Mouse (Mus musculus): Measurements from ENCODE around the gene Tcam1.
A peak's percentile ranks its signal among the peaks of the same experiment; 100 is the strongest.
"Not testable (repeated sequence)": the region's sequence is repeated elsewhere in the genome, so short reads cannot be mapped to it uniquely, and the experiment has no call there.

The Tcam1 gene

GRCm38 (mm10) chr11:106276454-106276853, at the start of gene Tcam1:
Gene Tcam1 (plus strand): TSS chr11:106276672.
- DNase-seq (ENCODE audit: low read depth, low spot score): peak; percentile 95

DNA sequence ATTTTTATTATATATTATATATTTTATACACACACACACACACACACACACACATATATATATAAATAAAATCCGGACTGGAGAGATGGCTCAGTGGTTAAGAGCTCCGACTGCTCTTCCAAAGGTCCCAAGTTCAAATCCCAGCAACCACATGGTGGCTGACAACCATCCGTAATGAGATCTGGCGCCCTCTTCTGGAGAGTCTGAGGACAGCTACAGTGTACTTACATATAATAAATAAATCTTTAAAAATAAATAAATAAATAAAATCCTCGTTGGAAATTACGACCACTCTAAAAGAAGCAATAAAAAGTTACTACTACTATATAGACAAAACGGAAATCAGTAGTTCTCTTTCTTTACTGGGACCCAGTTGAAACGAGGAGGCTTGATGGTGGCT, 42.5 kb upstream of the Tcam1 start:
- DNase-seq (ENCODE audit: low read depth, low spot score): not testable (repeated sequence)

DNA sequence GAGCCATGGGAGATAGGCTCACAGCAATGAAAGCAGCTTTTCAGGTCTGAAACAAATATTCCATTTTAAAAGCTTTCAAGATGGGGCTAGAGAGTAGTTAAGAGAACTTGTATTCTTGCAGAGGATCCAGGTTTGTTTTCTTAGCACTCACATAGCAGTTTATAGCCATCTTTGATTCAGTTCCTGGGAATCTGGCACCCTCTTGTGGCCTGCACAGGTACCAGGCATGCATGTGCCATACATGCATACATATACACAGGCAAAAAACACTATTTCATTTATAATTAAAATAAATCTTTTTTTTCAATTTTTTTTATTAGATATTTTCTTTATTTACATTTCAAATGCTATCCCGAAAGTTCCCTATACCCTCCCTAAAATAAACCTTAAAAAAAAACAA, 29.6 kb upstream of the Tcam1 start:
- peak; percentile 31 for DNase-seq (ENCODE audit: low read depth, low spot score)

- no peak for DNase-seq (ENCODE audit: low read depth, low spot score)
Measured at GRCm38 (mm10) chr11:106249326-106249725, 27.1 kb upstream of the Tcam1 start.

- DNase-seq (ENCODE audit: low read depth, low spot score): no peak
Measured at GRCm38 (mm10) chr11:106254767-106255166, 21.7 kb upstream of the Tcam1 start.

GRCm38 (mm10) chr11:106255174-106255573, 21.3 kb upstream of the Tcam1 start:
- DNase-seq (ENCODE audit: low read depth, low spot score): no peak

DNA sequence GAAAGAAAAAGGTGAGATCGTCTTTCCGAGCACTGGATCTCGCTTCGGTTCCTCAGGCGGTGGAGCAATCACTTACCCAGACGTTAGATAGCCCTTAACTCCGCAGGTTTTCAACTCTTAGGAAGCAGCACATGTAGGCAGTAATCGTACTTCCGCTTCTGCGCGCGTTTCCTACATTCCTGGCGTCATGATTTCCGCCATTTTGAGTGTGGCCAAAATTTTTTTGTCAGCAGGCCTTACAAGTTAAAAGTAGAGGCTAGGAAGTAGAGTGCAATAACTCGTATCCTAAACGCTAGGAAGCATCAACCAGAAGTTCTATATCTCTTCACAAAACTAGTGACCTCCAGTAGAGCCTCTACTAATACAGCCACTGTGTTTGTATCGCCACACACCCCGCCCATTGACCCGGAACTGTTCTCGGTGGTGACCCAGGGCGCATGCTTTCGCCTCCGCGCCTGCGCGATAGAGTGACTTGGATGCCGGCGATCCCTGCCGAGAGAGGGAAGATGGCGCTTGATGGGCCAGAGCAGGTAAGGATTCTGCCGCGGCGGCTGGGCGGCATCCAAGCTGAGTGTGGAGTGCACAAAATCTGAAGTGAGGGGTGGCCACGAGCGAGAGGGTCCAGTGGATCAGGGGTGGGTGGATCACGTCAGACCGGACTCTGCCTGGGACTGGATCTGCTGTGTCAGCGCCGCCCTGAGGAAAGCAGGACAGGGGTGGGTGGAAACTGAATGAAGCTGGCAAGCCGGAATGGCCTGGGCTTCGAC, 20.6 kb upstream of the Tcam1 start, which contains the start of the genes Ftsj3 and Psmc5:
Ftsj3 (minus strand) TSS at position 395 of the 767 bp plus-strand sequence.
Psmc5 (plus strand) TSS at position 470 of the 767 bp plus-strand sequence.
- peak; percentile 95 for DNase-seq (ENCODE audit: low read depth, low spot score)

DNA sequence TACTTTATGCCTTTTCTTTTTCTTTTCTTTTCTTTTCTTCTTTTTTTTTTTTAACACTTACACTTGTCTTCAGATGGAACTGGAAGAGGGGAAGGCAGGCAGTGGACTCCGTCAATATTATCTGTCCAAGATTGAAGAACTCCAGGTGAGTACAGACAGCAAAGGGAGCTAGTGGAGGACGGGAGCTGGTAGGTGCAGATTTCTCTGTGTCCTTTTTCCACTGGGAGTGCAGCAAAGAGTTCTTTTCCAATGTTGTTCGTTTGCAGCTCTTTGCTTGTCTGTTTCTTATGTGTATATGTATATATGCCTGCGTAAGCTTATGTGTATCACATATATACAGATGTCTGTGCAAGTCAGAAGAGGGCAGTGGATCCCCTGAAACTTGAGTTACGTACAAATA, 19.7 kb upstream of the Tcam1 start:
- no peak for DNase-seq (ENCODE audit: low read depth, low spot score)

GRCm38 (mm10) chr11:106260826-106261450, 15.5 kb upstream of the Tcam1 start:
- no peak for DNase-seq (ENCODE audit: low read depth, low spot score)

GRCm38 (mm10) chr11:106263963-106264362, 12.5 kb upstream of the Tcam1 start:
- DNase-seq (ENCODE audit: low read depth, low spot score): no peak

- DNase-seq (ENCODE audit: low read depth, low spot score): no peak
Measured at GRCm38 (mm10) chr11:106264988-106265387, 11.5 kb upstream of the Tcam1 start.

DNA sequence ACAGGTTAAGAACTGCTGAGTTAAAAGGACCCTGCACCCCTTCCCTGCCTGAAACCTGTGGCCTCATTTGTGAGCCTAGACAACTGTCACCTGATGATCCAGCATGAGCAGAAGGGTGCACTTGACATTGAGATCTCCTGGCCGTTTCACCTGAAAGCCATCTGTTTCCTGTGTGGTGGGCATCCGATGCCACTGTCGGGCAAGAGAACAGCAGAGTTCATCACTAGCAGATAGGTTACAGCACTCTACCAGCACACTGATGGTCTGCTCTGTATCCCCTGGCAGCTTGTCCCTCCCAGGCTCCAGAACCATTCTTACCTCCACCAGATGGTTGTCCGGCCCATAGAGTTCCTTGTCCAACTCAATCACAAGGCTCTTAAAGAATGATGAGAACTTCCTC, 10.9 kb upstream of the Tcam1 start:
- DNase-seq (ENCODE audit: low read depth, low spot score): no peak

GRCm38 (mm10) chr11:106266431-106266830, 10.0 kb upstream of the Tcam1 start:
- DNase-seq (ENCODE audit: low read depth, low spot score): no peak

DNA sequence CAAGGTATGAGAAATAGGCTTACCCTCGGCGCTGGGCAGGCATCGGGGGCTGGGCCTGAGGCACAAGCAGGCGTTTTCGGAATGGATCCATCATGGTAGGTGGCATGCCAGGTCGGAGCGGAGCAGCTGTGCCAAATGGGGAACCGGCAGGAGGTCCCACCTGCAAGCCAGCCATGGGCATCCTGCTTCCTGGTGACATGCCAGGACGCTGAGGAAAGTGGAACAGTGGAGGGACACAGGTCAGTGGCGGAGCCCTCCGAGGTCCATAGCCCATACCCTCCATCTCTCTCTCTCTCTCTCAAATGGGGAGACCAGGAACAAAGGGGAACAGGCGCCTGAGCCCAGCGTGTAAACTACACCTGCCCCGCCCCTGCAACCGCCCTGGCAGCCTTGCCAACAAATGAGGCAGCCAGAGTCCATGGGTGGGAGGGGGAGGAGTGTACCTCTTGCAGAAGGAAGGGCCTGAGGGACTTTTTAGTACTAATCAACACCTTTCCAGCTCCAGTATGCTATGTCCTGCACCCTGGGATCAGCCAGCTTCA, 9.1 kb upstream of the Tcam1 start:
- DNase-seq (ENCODE audit: low read depth, low spot score): no peak

- DNase-seq (ENCODE audit: low read depth, low spot score): no peak
Measured at GRCm38 (mm10) chr11:106267871-106268270, 8.6 kb upstream of the Tcam1 start.

DNA sequence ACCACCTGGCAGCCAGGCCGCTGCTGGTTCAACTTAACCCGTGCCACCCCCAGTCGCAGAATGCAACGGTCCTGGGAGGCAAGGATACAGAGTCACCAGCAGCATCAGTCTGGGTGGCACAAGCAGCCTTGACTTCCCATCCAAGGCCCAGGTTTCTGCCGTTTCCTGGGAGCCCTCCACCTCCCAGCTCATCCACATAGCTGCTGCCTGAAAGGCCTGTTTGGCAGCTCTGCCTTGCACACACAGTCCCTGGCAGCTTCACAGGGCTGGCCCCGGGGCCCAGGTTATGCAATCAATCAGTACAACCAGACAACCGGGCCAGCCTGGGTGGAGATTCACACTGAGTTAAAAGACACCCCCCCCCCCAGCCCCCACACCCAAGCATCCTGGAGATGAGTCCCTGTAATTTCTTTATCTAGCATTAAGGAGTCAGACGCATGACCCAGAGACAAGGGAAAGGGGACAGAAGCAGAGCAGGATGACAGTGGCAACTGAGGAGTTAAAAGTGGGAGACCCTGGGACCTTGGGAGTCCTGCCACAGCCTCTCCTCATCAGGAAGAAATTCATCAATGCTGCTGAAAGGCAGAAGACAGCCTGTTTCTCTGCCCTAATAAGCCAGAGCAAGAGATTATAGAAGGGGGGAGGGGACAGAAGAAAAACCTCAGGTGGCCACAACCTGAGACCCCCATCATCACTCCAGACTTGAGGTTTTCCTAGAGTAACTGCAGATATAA, 8.0 kb upstream of the Tcam1 start:
- DNase-seq (ENCODE audit: low read depth, low spot score): no peak

GRCm38 (mm10) chr11:106269060-106269431, 7.4 kb upstream of the Tcam1 start:
- DNase-seq (ENCODE audit: low read depth, low spot score): no peak

DNA sequence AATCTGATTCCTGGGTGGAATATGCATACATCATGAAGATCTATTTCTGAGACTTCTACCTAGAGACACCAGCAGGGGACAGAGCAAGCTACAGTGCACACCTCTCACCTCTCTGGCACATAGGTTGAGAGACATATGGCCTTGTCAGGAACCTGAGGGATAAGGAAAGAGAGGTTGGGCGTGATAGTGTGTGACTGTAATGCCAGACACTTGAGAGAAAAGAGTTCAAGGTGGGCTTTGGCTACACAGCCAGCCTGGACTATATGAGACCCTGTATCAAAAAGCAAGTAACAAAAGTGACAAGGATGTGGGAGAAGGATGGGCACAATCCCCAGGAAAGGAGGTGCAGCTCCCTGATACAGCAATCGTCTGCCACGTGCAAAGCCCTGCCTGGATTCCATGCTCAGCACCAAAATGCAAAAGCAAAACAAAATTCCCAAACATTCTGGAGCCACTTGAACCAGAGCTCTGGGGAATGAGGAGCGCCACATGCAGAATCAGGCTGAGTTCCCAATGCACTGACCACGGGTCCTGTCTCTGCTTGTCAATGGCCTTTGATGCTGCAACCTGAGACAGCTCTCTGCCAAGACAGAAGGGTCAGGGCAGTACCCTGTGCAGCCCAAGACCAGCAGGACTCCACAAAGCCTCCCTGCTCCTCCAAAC, 5.2 kb upstream of the Tcam1 start:
- DNase-seq (ENCODE audit: low read depth, low spot score): no peak

DNA sequence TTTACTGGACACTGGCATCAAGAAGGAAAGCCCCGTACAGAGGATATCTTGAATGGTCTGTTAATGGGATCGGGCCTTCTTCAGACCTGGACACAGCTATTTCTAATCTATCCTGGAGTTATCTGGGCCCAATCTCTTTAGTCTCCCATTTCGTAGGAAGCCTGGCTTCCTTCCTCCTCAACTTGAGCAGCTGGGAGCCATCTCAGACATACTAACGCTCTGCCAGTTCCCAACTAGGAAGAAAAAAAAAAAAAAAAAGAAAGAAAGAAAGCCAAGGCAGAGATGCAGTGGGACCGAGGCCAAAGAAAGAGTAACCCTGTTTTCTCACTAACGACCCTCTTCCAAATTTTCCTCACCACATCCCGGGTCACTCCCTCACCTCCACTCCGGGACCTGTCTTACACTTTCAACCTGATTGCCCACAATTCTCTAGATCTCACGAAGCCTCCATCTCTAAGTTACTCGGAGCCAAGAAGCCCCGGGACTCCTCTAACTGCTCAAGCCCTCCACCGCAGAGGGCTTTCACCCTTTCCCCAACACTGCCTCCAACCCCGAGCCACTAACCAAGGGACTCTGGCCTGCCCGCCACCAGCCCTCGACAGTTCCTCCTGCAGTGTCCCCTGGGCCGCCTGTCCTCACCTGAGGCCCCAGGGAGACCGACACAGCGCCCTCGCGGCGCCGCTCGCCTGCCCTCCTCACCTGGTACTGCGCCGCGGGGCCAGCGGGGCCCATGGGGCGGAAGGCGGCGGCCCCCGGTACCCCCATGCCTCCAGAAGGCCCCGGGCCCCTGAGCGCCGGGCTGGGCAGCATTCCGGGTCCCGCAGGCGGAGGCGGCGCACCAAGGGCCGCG, 4.5 kb upstream of the Tcam1 start:
- DNase-seq (ENCODE audit: low read depth, low spot score): no peak

GRCm38 (mm10) chr11:106272644-106273310, 3.7 kb upstream of the Tcam1 start, which contains the start of gene Smarcd2:
Gene Smarcd2 (minus strand): TSS chr11:106272972.
- peak; percentile 99 for DNase-seq (ENCODE audit: low read depth, low spot score)
